Mouse (Mus musculus): Measurements from ENCODE around the gene Nr1h4. TPM values are rescaled to one million over a fixed set of nuclear protein-coding genes. Genes with fewer than 3 reads are reported as not detected.

The Nr1h4 gene
- polyA plus RNA-seq, 1 experiment from 2014 or later, result 10.5 TPM

- Histone ChIP-seq H3K9ac (ENCODE audit: low read length) (no peak overlapping the region), H3K4me3 (ENCODE audit: low read depth, low read length) (no peak overlapping the region), H3K4me2 (replicated peaks; ENCODE audit: low read depth) (no peak overlapping the region), H3K27me3 (ENCODE audit: control insufficient read depth, insufficient read depth, low read length) (no peaks in the 10 kb centered on the region), H3K4me1 (replicated peaks; ENCODE audit: control insufficient read depth, insufficient read depth) (no peaks in the 10 kb centered on the region), H3K27ac (replicated peaks) (no peak overlapping the region), H3K36me3 (ENCODE audit: control insufficient read depth, insufficient read depth, low read length) (peaks cover 2% of the 10 kb centered on the region; the same call in 1 of the 2 replicates), H3K9me3 (ENCODE audit: control insufficient read depth, low read length) (no peaks in the 10 kb centered on the region)
- ATAC-seq (ENCODE audit: low FRiP score, low TSS enrichment), result no peak
- WGBS, result 76% methylated on average over 9 of the region's 9 CpGs
- TF ChIP-seq CTCF (IDR thresholded peaks at IDR 0.05; ENCODE audit: low read depth) (no peak), EP300 (optimal IDR thresholded peaks at IDR 0.05) (no peak)
- DNase-seq (ENCODE audit: low spot score), result no peak
Observed at GRCm38 (mm10) chr10:89435920-89436319, 97.5 kb downstream of the Nr1h4 start.

GRCm38 (mm10) chr10:89435413-89435812 lies 98.0 kb downstream of the Nr1h4 start:
- 82% methylated on average over 12 of the region's 12 CpGs for WGBS
- Histone ChIP-seq H3K4me2 (replicated peaks; ENCODE audit: low read depth) (no peak overlapping the region), H3K9me3 (ENCODE audit: control insufficient read depth, low read length) (no peaks in the 10 kb centered on the region), H3K36me3 (ENCODE audit: control insufficient read depth, insufficient read depth, low read length) (peaks cover 5% of the 10 kb centered on the region; the same call in 1 of the 2 replicates), H3K27ac (replicated peaks) (no peak overlapping the region), H3K9ac (ENCODE audit: low read length) (no peak overlapping the region), H3K4me3 (ENCODE audit: low read depth, low read length) (no peak overlapping the region), H3K4me1 (replicated peaks; ENCODE audit: control insufficient read depth, insufficient read depth) (no peaks in the 10 kb centered on the region), H3K27me3 (ENCODE audit: control insufficient read depth, insufficient read depth, low read length) (no peaks in the 10 kb centered on the region)
- TF ChIP-seq CTCF (IDR thresholded peaks at IDR 0.05; ENCODE audit: low read depth) (no peak), EP300 (optimal IDR thresholded peaks at IDR 0.05) (no peak)
- ATAC-seq (ENCODE audit: low FRiP score, low TSS enrichment) (no peak), DNase-seq (ENCODE audit: low spot score) (no peak)

DNA sequence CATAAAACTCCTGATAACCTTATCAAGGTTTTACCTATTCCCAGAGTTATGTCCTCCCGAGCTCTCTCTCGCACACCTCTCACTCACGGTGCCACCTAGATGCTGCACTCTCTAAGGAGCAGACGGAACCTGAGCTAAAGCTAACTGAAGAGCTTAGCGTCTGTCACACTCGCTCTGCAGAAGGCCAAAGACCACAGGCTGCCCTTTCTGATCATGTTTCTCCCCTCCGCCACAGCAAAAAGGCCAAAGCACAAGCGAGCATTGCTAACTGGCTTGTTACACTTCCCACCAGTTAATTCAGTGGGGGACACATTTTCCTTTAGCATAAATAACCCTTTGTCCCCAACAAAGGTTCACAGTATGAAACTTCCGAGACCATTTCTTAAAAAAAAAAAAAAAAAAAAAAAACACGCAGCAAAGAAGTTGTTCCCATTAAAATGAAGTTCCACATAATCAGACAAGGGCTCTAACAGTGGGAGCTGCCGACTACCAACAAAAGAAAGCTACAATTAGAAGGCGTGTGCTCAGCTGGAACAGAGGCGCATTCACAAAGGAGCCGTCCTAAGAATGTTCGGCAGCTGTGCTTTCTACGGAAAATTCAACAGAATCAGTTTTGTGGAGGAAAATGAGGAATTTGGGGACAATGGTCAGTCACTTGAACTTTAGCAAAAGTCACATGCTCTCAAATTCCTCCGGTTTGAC lies 98.7 kb downstream of the Nr1h4 start:
- no peaks in the 10 kb centered on the region for H3K9me3 ChIP-seq (ENCODE audit: control insufficient read depth, low read length)
- H3K36me3 ChIP-seq (ENCODE audit: control insufficient read depth, insufficient read depth, low read length), result peaks cover 5% of the 10 kb centered on the region; the same call in 1 of the 2 replicates
- no peak for DNase-seq (ENCODE audit: low spot score)
- H3K4me1 ChIP-seq (replicated peaks; ENCODE audit: control insufficient read depth, insufficient read depth), result no peaks in the 10 kb centered on the region
- no peak for TF ChIP-seq EP300 (optimal IDR thresholded peaks at IDR 0.05)
- TF ChIP-seq CTCF (IDR thresholded peaks at IDR 0.05; ENCODE audit: low read depth), result no peak
- H3K9ac ChIP-seq (ENCODE audit: low read length), result no peak overlapping the region
- H3K4me3 ChIP-seq (ENCODE audit: low read depth, low read length), result no peak overlapping the region
- no peak overlapping the region for H3K4me2 ChIP-seq (replicated peaks; ENCODE audit: low read depth)
- no peak overlapping the region for H3K27ac ChIP-seq (replicated peaks)
- ATAC-seq (ENCODE audit: low FRiP score, low TSS enrichment), result no peak
- H3K27me3 ChIP-seq (ENCODE audit: control insufficient read depth, insufficient read depth, low read length), result no peaks in the 10 kb centered on the region
- 74% methylated on average over 17 of the region's 17 CpGs for WGBS

DNA sequence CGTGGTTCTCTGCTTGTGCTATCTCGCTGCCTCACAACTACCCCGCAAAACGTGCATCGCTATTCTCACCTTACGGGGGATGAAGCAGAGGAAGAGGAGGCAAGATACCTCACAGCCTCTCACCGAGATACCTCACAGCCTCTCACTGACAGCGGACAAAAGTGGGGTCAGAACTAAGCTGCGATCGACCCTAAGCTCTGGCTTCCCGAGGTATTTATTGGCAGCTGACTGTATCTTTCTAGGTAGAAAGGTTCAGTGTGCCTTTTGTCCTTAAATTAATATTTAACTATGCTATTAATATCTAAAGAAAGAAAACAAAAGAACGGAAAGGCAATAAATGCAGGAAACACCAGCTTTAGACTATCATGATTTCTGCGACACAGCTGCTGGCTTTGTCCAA lies 100.6 kb downstream of the Nr1h4 start:
- Histone ChIP-seq H3K27ac (replicated peaks) (no peak overlapping the region), H3K4me2 (replicated peaks; ENCODE audit: low read depth) (peak overlapping the region; percentile 37; the same call in 1 of the 2 replicates), H3K4me3 (ENCODE audit: low read depth, low read length) (no peak overlapping the region), H3K9ac (ENCODE audit: low read length) (no peak overlapping the region), H3K9me3 (ENCODE audit: control insufficient read depth, low read length) (no peaks in the 10 kb centered on the region), H3K27me3 (ENCODE audit: control insufficient read depth, insufficient read depth, low read length) (no peaks in the 10 kb centered on the region), H3K4me1 (replicated peaks; ENCODE audit: control insufficient read depth, insufficient read depth) (no peaks in the 10 kb centered on the region), H3K36me3 (ENCODE audit: control insufficient read depth, insufficient read depth, low read length) (0 out of 2 replicates have a peak, but pooled peaks cover 2% of the 10 kb centered on the region)
- 70% methylated on average over 13 of the region's 13 CpGs for WGBS
- ATAC-seq (ENCODE audit: low FRiP score, low TSS enrichment) (peak; percentile 35; the same call in 1 of the 2 replicates), DNase-seq (ENCODE audit: low spot score) (no peak)
- TF ChIP-seq CTCF (IDR thresholded peaks at IDR 0.05; ENCODE audit: low read depth) (no peak), EP300 (optimal IDR thresholded peaks at IDR 0.05) (no peak)

GRCm38 (mm10) chr10:89430751-89431150 lies 102.6 kb downstream of the Nr1h4 start:
- no peak for TF ChIP-seq EP300 (optimal IDR thresholded peaks at IDR 0.05)
- no peak for TF ChIP-seq CTCF (IDR thresholded peaks at IDR 0.05; ENCODE audit: low read depth)
- Histone ChIP-seq H3K27ac (replicated peaks) (no peak overlapping the region), H3K27me3 (ENCODE audit: control insufficient read depth, insufficient read depth, low read length) (no peaks in the 10 kb centered on the region), H3K4me2 (replicated peaks; ENCODE audit: low read depth) (no peak overlapping the region), H3K9ac (ENCODE audit: low read length) (no peak overlapping the region), H3K9me3 (ENCODE audit: control insufficient read depth, low read length) (no peaks in the 10 kb centered on the region), H3K4me1 (replicated peaks; ENCODE audit: control insufficient read depth, insufficient read depth) (no peaks in the 10 kb centered on the region), H3K36me3 (ENCODE audit: control insufficient read depth, insufficient read depth, low read length) (peaks cover 2% of the 10 kb centered on the region; the same call in 1 of the 2 replicates), H3K4me3 (ENCODE audit: low read depth, low read length) (no peak overlapping the region)
- WGBS, result 92% methylated on average over 7 of the region's 7 CpGs
- ATAC-seq (ENCODE audit: low FRiP score, low TSS enrichment) (no peak), DNase-seq (ENCODE audit: low spot score) (no peak)

- no peak for DNase-seq (ENCODE audit: low spot score)
- Histone ChIP-seq H3K36me3 (ENCODE audit: control insufficient read depth, insufficient read depth, low read length) (peaks cover 4% of the 10 kb centered on the region), H3K9me3 (ENCODE audit: control insufficient read depth, low read length) (no peaks in the 10 kb centered on the region), H3K4me3 (ENCODE audit: low read depth, low read length) (no peak overlapping the region), H3K4me1 (replicated peaks; ENCODE audit: control insufficient read depth, insufficient read depth) (no peaks in the 10 kb centered on the region), H3K9ac (ENCODE audit: low read length) (no peak overlapping the region), H3K27ac (replicated peaks) (no peak overlapping the region; the same call in 1 of the 2 replicates), H3K4me2 (replicated peaks; ENCODE audit: low read depth) (no peak overlapping the region), H3K27me3 (ENCODE audit: control insufficient read depth, insufficient read depth, low read length) (no peaks in the 10 kb centered on the region)
- 76% methylated on average over 11 of the region's 11 CpGs for WGBS
- ATAC-seq (ENCODE audit: low FRiP score, low TSS enrichment), result 0 out of 2 replicates have a peak, but pooled peaks have one; percentile 18
- TF ChIP-seq CTCF (IDR thresholded peaks at IDR 0.05; ENCODE audit: low read depth), result no peak
- TF ChIP-seq EP300 (optimal IDR thresholded peaks at IDR 0.05), result no peak
Observed at GRCm38 (mm10) chr10:89424800-89425393, 108.5 kb downstream of the Nr1h4 start.

Data from stomach, postnatal 0 days (tissue).